Mouse (Mus musculus) limb, embryonic 11.5 days (tissue): ENCODE results near the gene Pip5k1a. TPM values are rescaled to one million over a fixed set of nuclear protein-coding genes. Genes with fewer than 3 reads are reported as not detected.
A peak's percentile ranks its signal among the peaks of the same experiment; 100 is the strongest.

Experiments
- ATAC-seq: fragments of 200-750 bp; cut with Nextera tagmentation; 2 replicates; pipeline ENCODE4 v1.8.0; 2017; ENCODE audit warnings: low read depth; ENCODE audit not compliant: insufficient number of reproducible peaks, low FRiP score, low TSS enrichment
- DNase-seq: peaks from one replicate; pipeline ENCODE4 v3.0.0-alpha.2; 2015; ENCODE audit warnings: low spot score
- H3K27ac ChIP-seq: fragments of 300-500 bp; sonication (generic); replicated peaks from 2 replicates; pipeline ENCODE4 v1.5.1; 2014; ENCODE audit warnings: low read depth, mild to moderate bottlenecking, low read length
- H3K27me3 ChIP-seq: fragments of 300-500 bp; sonication (generic); 2 replicates; pipeline ENCODE4 v1.6.1; 2014; ENCODE audit warnings: mild to moderate bottlenecking, low read length, mixed read lengths; ENCODE audit not compliant: control insufficient read depth, insufficient read depth
- H3K36me3 ChIP-seq: fragments of 300-500 bp; sonication (generic); 2 replicates; pipeline ENCODE4 v1.6.1; 2014; ENCODE audit warnings: mild to moderate bottlenecking, low read length, moderate library complexity, mixed read lengths; ENCODE audit not compliant: control insufficient read depth, insufficient read depth
- H3K4me1 ChIP-seq: fragments of 300-500 bp; sonication (generic); 2 replicates; pipeline ENCODE4 v1.6.1; 2014; ENCODE audit warnings: low read length, mixed read lengths; ENCODE audit not compliant: control insufficient read depth, insufficient read depth
- H3K4me2 ChIP-seq: fragments of 300-500 bp; sonication (generic); 2 replicates; pipeline ENCODE4 v1.6.1; 2014; ENCODE audit warnings: low read depth, mild to moderate bottlenecking, moderate library complexity; ENCODE audit not compliant: severe bottlenecking
- H3K4me3 ChIP-seq: fragments of 300-500 bp; sonication (generic); 2 replicates; pipeline ENCODE4 v1.5.1; 2014; ENCODE audit warnings: low read depth, low read length
- H3K9ac ChIP-seq: fragments of 300-500 bp; sonication (generic); 2 replicates; pipeline ENCODE4 v1.6.1; 2014; ENCODE audit warnings: mild to moderate bottlenecking, low read length
- H3K9me3 ChIP-seq: fragments of 300-500 bp; sonication (generic); 2 replicates; pipeline ENCODE4 v1.6.1; 2016; ENCODE audit warnings: low read length; ENCODE audit not compliant: control insufficient read depth
- WGBS: fragments of 180-500 bp; shearing (Covaris S2); extraction: QIAGEN DNeasy Blood & Tissue Kit; methylation state at CpG from one replicate; pipeline ENCODE4 v1.1.7; 2014; 5-methylcytosine and 5-hydroxymethylcytosine counted together
- polyA plus RNA-seq: library from polyadenylated mRNA; unstranded; fragments of >200 nt; fragmentation: Nextera tagmentation; extraction: Ambion mirVana; gene quantifications from 2 replicates; pipeline ENCODE4 v1.2.1, GENCODE M21; 2014

Gene Pip5k1a
- polyA plus RNA-seq, 1 experiment from 2014 or later = 15.4 TPM

GRCm38 (mm10) chr3:95066095-95066494 lies 40.6 kb downstream of the Pip5k1a start:
- H3K9me3 ChIP-seq = no peaks in the 10 kb centered on the region
- DNase-seq = no peak
- H3K36me3 ChIP-seq = peaks cover 47% of the 10 kb centered on the region; the same call in 1 of the 2 replicates
- no peak overlapping the region for H3K27ac ChIP-seq
- H3K4me3 ChIP-seq = no peak overlapping the region
- H3K27me3 ChIP-seq = no peaks in the 10 kb centered on the region
- H3K4me2 ChIP-seq = no peak overlapping the region
- 91% methylated on average over 6 of the region's 6 CpGs for WGBS
- no peaks in the 10 kb centered on the region for H3K4me1 ChIP-seq
- no peak for ATAC-seq
- H3K9ac ChIP-seq = no peak overlapping the region

DNA sequence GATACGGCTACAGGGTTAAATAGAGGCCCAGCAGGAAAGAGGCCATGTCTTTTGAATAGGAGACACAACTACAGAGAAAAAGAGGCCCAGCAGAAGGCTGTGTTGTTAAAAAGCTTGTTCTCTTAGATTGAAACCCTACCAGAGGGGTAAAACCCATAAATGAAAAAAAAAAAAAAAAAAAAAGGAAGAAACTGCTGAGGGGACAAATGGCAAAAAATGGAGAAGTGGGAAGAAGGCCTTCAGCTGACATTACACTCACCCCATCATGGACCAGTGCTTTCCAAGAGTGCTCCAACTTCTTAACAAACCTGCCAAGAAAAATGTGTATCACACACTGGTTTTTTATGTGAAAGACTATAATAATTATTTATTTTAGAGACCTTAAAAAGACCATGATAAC lies 41.2 kb downstream of the Pip5k1a start:
- H3K36me3 ChIP-seq = peaks cover 41% of the 10 kb centered on the region; the same call in 1 of the 2 replicates
- 94% methylated on average over 1 of the region's 1 CpGs for WGBS
- H3K27me3 ChIP-seq = no peaks in the 10 kb centered on the region
- no peak overlapping the region for H3K27ac ChIP-seq
- H3K9me3 ChIP-seq = no peaks in the 10 kb centered on the region
- H3K4me3 ChIP-seq = no peak overlapping the region
- H3K4me1 ChIP-seq = no peaks in the 10 kb centered on the region
- no peak overlapping the region for H3K9ac ChIP-seq
- DNase-seq (no peak), ATAC-seq (no peak)
- H3K4me2 ChIP-seq = no peak overlapping the region

DNA sequence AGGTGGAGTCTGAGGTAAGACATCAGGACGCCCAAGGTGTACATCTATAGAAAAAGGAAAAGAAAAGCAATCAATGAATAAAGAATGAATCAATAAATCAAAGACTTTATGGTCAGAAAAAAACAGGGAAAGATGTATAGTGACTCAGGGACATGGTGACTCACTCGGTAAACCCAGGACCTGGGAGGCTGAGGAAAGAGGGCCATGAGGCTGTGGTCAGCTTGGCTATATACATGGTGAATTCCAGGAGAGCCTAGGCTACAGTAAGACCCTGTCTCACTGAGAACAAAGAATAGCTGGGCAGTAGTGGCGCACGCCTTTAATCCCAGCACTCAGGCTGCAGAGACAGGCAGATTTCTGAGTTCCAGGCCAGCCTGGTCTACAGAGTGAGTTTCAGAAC lies 43.0 kb downstream of the Pip5k1a start:
- Histone ChIP-seq H3K27me3 (no peaks in the 10 kb centered on the region), H3K4me3 (no peak overlapping the region), H3K36me3 (peaks cover 43% of the 10 kb centered on the region; the same call in 1 of the 2 replicates), H3K4me1 (no peaks in the 10 kb centered on the region), H3K4me2 (no peak overlapping the region), H3K27ac (no peak overlapping the region), H3K9ac (no peak overlapping the region), H3K9me3 (no peaks in the 10 kb centered on the region)
- WGBS = 96% methylated on average over 4 of the region's 4 CpGs
- DNase-seq (no peak), ATAC-seq (no peak)

DNA sequence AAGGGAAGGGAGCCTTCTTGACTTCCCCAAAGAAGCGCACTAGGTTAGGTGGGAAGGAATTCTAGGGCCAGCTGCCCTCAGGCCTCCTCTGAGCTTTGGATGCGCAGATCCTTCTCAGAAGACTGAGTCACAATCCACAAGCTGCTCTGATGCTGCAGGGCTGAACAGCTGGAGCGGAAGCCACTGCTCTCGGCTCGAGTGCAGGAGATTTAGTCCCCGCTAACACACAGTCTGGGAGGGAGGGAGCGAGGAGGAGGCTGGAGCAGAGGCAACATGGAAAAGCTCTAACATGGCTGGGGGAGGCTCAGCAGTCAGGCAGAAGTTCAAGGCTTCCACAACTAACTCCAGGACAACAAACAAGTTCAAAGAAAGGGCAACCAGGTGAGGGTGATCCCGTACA lies 48.7 kb downstream of the Pip5k1a start:
- peaks cover 18% of the 10 kb centered on the region for H3K36me3 ChIP-seq

DNA sequence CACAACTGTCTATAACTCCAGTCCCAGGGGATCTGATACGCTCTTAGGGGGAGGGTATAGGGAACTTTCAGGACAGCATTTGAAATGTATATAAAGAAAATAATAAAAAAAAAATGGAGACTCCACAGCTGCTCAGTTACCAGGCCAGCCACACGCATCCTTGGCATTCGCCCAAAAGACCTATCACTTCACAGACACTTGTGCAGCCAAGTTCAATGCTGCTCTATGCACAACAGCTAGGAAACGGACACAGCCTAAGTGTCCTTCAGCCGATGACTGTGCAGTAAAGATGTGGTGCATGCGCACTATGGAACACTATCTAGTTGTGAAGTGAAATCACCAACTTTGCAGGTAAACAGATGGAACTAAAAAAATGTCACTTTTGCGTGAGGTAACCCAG lies 50.5 kb downstream of the Pip5k1a start:
- Histone ChIP-seq H3K36me3 (peaks cover 12% of the 10 kb centered on the region), H3K27ac (no peak overlapping the region), H3K9ac (no peak overlapping the region), H3K4me2 (no peak overlapping the region), H3K4me1 (no peaks in the 10 kb centered on the region), H3K9me3 (no peaks in the 10 kb centered on the region), H3K4me3 (no peak overlapping the region), H3K27me3 (no peaks in the 10 kb centered on the region)
- DNase-seq (no peak), ATAC-seq (no peak)
- WGBS = 96% methylated on average over 7 of the region's 7 CpGs

More for the DNA sequence above, 48.7 kb downstream of the Pip5k1a start:
- 85% methylated on average over 8 of the region's 8 CpGs for WGBS
- Histone ChIP-seq H3K4me3 (no peak overlapping the region), H3K27me3 (no peaks in the 10 kb centered on the region), H3K9me3 (no peaks in the 10 kb centered on the region), H3K9ac (no peak overlapping the region), H3K4me1 (no peaks in the 10 kb centered on the region), H3K27ac (no peak overlapping the region), H3K4me2 (no peak overlapping the region)
- ATAC-seq (no peak), DNase-seq (no peak)

- H3K4me1 ChIP-seq = no peaks in the 10 kb centered on the region
- no peak for DNase-seq
- no peak overlapping the region for H3K4me2 ChIP-seq
- H3K9ac ChIP-seq = no peak overlapping the region
- no peak overlapping the region for H3K27ac ChIP-seq
- no peak for ATAC-seq
- H3K9me3 ChIP-seq = no peaks in the 10 kb centered on the region
- 53% methylated on average over 10 of the region's 10 CpGs for WGBS
- peaks cover 9% of the 10 kb centered on the region for H3K36me3 ChIP-seq
- no peak overlapping the region for H3K4me3 ChIP-seq
- H3K27me3 ChIP-seq = no peaks in the 10 kb centered on the region
These were observed 52.1 kb downstream of the Pip5k1a start for GRCm38 (mm10) chr3:95054481-95055260.

DNA sequence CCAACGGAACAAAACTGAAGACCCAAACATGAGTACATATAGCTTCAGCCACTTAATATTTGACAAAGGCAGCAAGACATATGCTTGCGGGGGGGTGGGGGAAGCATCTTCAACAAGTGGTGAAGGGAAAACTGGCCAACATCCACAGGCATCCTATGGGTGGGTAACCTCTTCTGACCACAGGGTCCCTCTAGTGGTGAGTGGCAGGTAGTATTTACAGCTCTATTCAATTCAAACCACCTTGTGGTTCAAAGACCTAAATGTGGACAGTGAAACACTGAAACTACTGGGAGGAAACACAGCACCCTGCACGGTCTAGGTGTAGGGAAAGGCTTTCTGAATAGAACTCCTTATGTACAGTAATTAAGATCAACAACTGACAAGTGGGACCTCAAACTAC lies 53.0 kb downstream of the Pip5k1a start:
- H3K36me3 ChIP-seq = peaks cover 4% of the 10 kb centered on the region; the same call in 1 of the 2 replicates
- ATAC-seq (no peak), DNase-seq (peak; percentile 33)
- no peaks in the 10 kb centered on the region for H3K4me1 ChIP-seq
- H3K9me3 ChIP-seq = no peaks in the 10 kb centered on the region
- no peaks in the 10 kb centered on the region for H3K27me3 ChIP-seq
- H3K4me2 ChIP-seq = no peak overlapping the region
- H3K4me3 ChIP-seq = no peak overlapping the region
- 40% methylated on average over 3 of the region's 3 CpGs for WGBS
- H3K9ac ChIP-seq = no peak overlapping the region
- H3K27ac ChIP-seq = no peak overlapping the region

GRCm38 (mm10) chr3:95052959-95053358 lies 53.8 kb downstream of the Pip5k1a start:
- 44% methylated on average over 1 of the region's 1 CpGs for WGBS
- Histone ChIP-seq H3K9me3 (no peaks in the 10 kb centered on the region), H3K9ac (no peak overlapping the region), H3K27me3 (no peaks in the 10 kb centered on the region), H3K4me3 (no peak overlapping the region), H3K4me2 (no peak overlapping the region), H3K36me3 (peaks cover under 1% of the 10 kb centered on the region; the same call in 1 of the 2 replicates), H3K27ac (no peak overlapping the region), H3K4me1 (no peaks in the 10 kb centered on the region)
- ATAC-seq = no peak
- peak; percentile 52 for DNase-seq
